Mouse (Mus musculus) heart, embryonic 14.5 days (tissue): Measurements from ENCODE around the gene Fam19a1. TPM values are rescaled to one million over a fixed set of nuclear protein-coding genes. Genes with fewer than 3 reads are reported as not detected.

Experiments
- ATAC-seq: fragments of 200-750 bp; cut with Nextera tagmentation; 2 replicates; pipeline ENCODE4 v1.8.0; 2017; ENCODE audit warnings: low read depth, moderate TSS enrichment; ENCODE audit not compliant: insufficient number of reproducible peaks, insufficient read depth, low FRiP score
- H3K27ac ChIP-seq, 2 experiments: fragments of 200-500 bp in 1 of 2; fragments of 300-500 bp in 1 of 2; sonication (generic) in 1 of 2; replicated peaks in 1 of 2; 2 replicates each; pipeline ENCODE4 v1.5.1; 2012 to 2014; ENCODE audit warnings: low read depth in 2 of 2, low read length in 2 of 2, control low read depth in 1 of 2, mild to moderate bottlenecking in 1 of 2, mixed read lengths in 1 of 2; ENCODE audit not compliant: control insufficient read depth in 1 of 2, insufficient read depth in 1 of 2
- H3K27me3 ChIP-seq: fragments of 300-500 bp; sonication (generic); 2 replicates; pipeline ENCODE4 v1.6.1; 2014; ENCODE audit warnings: mild to moderate bottlenecking, low read length, control low read depth; ENCODE audit not compliant: control insufficient read depth, insufficient read depth
- H3K36me3 ChIP-seq: fragments of 300-500 bp; sonication (generic); 2 replicates; pipeline ENCODE4 v1.6.1; 2014; ENCODE audit warnings: mild to moderate bottlenecking, control low read depth, low read length, mixed read lengths; ENCODE audit not compliant: control insufficient read depth, insufficient read depth
- H3K4me1 ChIP-seq, 2 experiments: fragments of 200-500 bp in 1 of 2; fragments of 300-500 bp in 1 of 2; sonication (generic) in 1 of 2; 2 replicates each; pipeline ENCODE4 v1.6.1; 2012 to 2014; ENCODE audit warnings: low read length in 2 of 2, control low read depth in 1 of 2, mixed read lengths in 1 of 2; ENCODE audit not compliant: control insufficient read depth in 2 of 2, insufficient read depth in 2 of 2
- H3K4me2 ChIP-seq: fragments of 300-500 bp; sonication (generic); 2 replicates; pipeline ENCODE4 v1.6.1; 2014; ENCODE audit warnings: mild to moderate bottlenecking, low read length
- H3K4me3 ChIP-seq, 2 experiments: fragments of 200-500 bp in 1 of 2; fragments of 300-500 bp in 1 of 2; sonication (generic) in 1 of 2; 2 replicates each; pipeline ENCODE4 v1.5.1; 2012 to 2014; ENCODE audit warnings: low read length in 2 of 2, mild to moderate bottlenecking in 2 of 2, control low read depth in 1 of 2, low read depth in 1 of 2, moderate library complexity in 1 of 2; ENCODE audit not compliant: control insufficient read depth in 1 of 2, insufficient read depth in 1 of 2
- H3K9ac ChIP-seq: fragments of 300-500 bp; sonication (generic); 2 replicates; pipeline ENCODE4 v1.6.1; 2014; ENCODE audit warnings: mild to moderate bottlenecking, low read length
- H3K9me3 ChIP-seq: fragments of 300-500 bp; sonication (generic); 2 replicates; pipeline ENCODE4 v1.6.1; 2016; ENCODE audit warnings: low read length, control low read depth; ENCODE audit not compliant: control insufficient read depth
- WGBS: fragments of 180-500 bp; shearing (Covaris S2); extraction: QIAGEN DNeasy Blood & Tissue Kit; methylation state at CpG from one replicate; pipeline ENCODE4 v1.1.7; 2014; 5-methylcytosine and 5-hydroxymethylcytosine counted together
- polyA plus RNA-seq: library from polyadenylated mRNA; unstranded; fragments of >200 nt; fragmentation: Nextera tagmentation; extraction: Ambion mirVana; gene quantifications from 2 replicates; pipeline ENCODE4 v1.2.1, GENCODE M21; 2014

Gene Fam19a1
- polyA plus RNA-seq, 1 experiment from 2014 or later, result 0.11 TPM

DNA sequence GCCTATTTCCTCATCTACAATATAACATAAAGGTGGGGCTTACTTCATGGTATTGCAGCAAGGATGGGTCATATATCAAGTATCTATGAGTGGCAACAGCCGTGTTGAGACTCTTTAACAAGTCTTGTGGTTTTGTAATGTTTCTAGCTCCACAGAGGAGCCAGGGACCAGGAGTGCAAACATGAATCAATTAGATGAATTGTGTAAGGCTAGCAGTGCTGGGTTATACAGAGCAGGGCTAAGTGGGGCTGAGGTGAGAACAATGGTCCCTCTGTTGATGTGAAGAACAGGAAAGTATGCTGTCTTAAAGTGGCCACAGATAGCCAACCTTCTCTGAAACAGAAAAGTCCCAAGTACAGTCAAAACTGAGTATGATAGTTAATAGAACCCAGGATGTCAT is 480.1 kb downstream of the Fam19a1 start:
- 62% methylated on average over 1 of the region's 1 CpGs for WGBS
- Histone ChIP-seq H3K36me3 (no peaks in the 10 kb centered on the region), H3K9ac (no peak overlapping the region), H3K9me3 (no peaks in the 10 kb centered on the region), H3K27me3 (no peaks in the 10 kb centered on the region), H3K4me1 (no peaks in the 10 kb centered on the region), H3K27ac (no peak overlapping the region), H3K4me3 (no peak overlapping the region), H3K4me2 (no peak overlapping the region)
- no peak for ATAC-seq

DNA sequence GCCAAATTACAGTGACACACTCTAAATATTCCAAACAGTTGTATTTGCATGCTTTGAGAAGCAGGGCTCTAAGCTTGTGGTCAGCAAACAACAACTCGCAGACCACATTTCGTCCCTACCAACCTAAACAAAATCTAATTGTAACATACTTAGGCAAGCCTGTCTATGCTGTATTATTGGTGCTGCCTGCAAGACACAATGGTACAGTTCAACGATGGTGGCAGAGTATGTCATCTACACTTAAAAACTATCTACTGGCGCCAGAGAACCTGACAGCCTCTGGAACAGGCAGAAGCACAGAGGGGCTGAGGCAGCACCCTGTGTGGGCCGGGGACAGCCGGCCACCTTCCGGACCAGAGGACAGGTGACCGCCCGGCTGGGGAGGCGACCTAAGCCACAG is 482.2 kb downstream of the Fam19a1 start:
- no peak for ATAC-seq
- 92% methylated on average over 7 of the region's 10 CpGs for WGBS
- Histone ChIP-seq H3K4me1 (no peaks in the 10 kb centered on the region), H3K9ac (no peak overlapping the region), H3K36me3 (no peaks in the 10 kb centered on the region), H3K4me2 (no peak overlapping the region), H3K9me3 (no peaks in the 10 kb centered on the region), H3K27ac (no peak overlapping the region), H3K27me3 (no peaks in the 10 kb centered on the region), H3K4me3 (no peak overlapping the region)

DNA sequence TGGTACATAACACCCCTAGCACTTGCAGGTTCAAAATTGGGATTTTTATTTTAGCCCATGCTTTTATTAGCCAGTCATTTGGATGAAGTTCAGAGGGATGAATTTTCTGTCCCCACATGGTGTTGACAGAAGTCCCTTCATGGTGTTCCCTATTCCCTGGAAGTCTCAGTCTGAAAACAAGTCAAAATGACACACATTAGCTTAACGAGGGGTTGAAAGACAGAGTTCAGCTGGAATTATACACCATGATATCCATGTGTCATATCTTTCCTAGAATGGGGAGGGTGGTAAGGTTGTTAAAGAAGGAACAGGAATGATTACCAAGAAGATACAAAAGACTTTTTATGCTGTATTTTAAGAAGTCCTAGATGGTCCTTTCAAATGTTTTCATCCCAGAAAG is 511.2 kb downstream of the Fam19a1 start:
- no peak for ATAC-seq
- 48% methylated on average over 1 of the region's 1 CpGs for WGBS

DNA sequence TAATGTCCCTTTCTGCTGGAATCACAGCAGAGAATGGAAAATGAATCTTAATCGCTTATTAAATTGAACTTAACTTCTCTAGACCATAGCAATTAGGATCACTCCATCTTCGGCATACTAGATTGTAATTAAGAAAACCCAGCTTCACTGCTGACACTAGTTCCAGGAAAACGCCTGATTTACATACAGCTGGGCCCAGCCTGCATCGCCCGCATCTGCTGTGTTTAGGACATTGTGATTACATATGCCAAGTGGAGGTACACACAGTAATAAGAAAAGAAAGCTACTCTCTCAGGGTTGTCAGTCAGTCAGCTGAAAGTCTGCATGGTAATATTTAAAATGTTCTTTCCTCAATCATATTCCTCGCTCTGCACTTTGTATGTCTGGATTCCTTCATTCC is 518.6 kb downstream of the Fam19a1 start:
- Histone ChIP-seq H3K4me2 (no peak overlapping the region), H3K27me3 (no peaks in the 10 kb centered on the region), H3K27ac (no peak overlapping the region), H3K9me3 (no peaks in the 10 kb centered on the region), H3K4me1 (no peaks in the 10 kb centered on the region), H3K9ac (no peak overlapping the region), H3K36me3 (no peaks in the 10 kb centered on the region), H3K4me3 (no peak overlapping the region)
- WGBS, result 84% methylated on average over 6 of the region's 6 CpGs
- no peak for ATAC-seq

More for the DNA sequence above, 511.2 kb downstream of the Fam19a1 start:
- H3K9me3 ChIP-seq, result no peaks in the 10 kb centered on the region
- no peak overlapping the region for H3K4me2 ChIP-seq
- no peaks in the 10 kb centered on the region for H3K4me1 ChIP-seq
- no peaks in the 10 kb centered on the region for H3K36me3 ChIP-seq
- H3K27me3 ChIP-seq, result no peaks in the 10 kb centered on the region
- no peak overlapping the region for H3K27ac ChIP-seq
- H3K4me3 ChIP-seq, result no peak overlapping the region
- no peak overlapping the region for H3K9ac ChIP-seq

DNA sequence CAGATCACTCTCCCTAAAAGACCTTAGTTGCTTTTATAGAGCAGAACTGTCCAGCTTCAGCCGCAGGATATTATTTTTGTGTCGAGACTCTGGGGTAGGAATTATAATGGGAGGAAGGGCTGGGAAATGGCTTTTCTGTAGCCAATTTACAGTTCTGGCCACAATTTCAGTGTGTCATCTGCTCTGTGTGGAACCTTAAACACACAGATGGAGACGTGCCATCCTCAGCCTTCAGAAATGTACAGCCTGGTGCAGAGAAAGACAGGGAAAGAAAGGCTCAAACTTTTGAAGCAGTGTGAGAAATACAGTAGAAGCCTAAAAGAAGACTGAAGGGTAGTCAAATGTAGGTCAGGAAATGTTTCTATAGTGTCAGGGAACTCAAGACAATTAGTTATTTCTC is 519.3 kb downstream of the Fam19a1 start:
- Histone ChIP-seq H3K4me2 (no peak overlapping the region), H3K27me3 (no peaks in the 10 kb centered on the region), H3K9me3 (no peaks in the 10 kb centered on the region), H3K36me3 (no peaks in the 10 kb centered on the region), H3K4me3 (no peak overlapping the region), H3K27ac (no peak overlapping the region), H3K4me1 (no peaks in the 10 kb centered on the region), H3K9ac (no peak overlapping the region)
- ATAC-seq, result no peak
- WGBS, result 68% methylated on average over 3 of the region's 3 CpGs

DNA sequence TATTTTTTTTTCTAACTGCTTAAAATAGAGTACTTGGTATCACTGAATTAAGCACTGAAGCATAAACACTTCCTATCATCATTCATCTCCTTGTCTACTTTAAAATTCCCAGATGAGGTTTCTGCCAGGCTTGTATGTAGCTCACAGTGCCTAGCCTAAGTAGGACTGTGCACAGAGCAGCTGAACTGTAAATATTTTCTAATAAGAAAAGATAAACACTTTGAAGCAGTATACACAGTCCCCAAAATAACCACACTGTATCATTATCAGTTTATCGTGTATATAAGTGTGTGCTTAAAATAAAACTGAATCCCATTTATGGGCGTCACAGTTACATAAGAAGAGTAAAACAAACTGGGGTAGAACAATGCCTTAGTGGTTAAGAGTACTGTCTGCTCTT is 522.7 kb downstream of the Fam19a1 start:
- whole genome bisulfite sequencing, result 32% methylated on average over 2 of the region's 2 CpGs
- no peaks in the 10 kb centered on the region for H3K4me1 ChIP-seq
- H3K27me3 ChIP-seq, result no peaks in the 10 kb centered on the region
- H3K4me2 ChIP-seq, result no peak overlapping the region
- no peaks in the 10 kb centered on the region for H3K36me3 ChIP-seq
- H3K9me3 ChIP-seq, result no peaks in the 10 kb centered on the region
- no peak overlapping the region for H3K27ac ChIP-seq
- H3K4me3 ChIP-seq, result no peak overlapping the region
- no peak for ATAC-seq
- no peak overlapping the region for H3K9ac ChIP-seq

DNA sequence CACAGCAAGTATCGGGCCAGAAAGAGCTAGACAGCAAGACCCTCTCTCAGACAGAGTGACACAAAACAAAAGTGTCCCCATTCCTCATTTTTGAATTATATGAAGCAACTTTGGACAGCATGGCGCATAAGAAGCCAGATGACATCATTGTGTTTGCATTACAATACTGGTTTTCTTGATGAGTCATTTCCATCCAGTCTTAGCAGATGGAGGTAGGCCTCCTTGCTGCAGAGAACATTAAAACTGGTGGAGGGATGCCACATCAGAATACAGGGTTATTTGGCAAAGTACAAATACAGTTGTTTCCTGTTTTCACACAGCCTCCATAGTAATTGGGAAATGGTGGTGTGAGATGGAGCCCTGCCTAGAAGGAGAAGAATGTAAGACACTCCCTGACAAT is 535.8 kb downstream of the Fam19a1 start:
- Histone ChIP-seq H3K4me3 (no peak overlapping the region), H3K36me3 (no peaks in the 10 kb centered on the region), H3K4me1 (no peaks in the 10 kb centered on the region), H3K9me3 (no peaks in the 10 kb centered on the region), H3K27me3 (no peaks in the 10 kb centered on the region), H3K9ac (no peak overlapping the region), H3K27ac (no peak overlapping the region), H3K4me2 (no peak overlapping the region)
- WGBS, result 74% methylated on average over 2 of the region's 2 CpGs
- no peak for ATAC-seq

DNA sequence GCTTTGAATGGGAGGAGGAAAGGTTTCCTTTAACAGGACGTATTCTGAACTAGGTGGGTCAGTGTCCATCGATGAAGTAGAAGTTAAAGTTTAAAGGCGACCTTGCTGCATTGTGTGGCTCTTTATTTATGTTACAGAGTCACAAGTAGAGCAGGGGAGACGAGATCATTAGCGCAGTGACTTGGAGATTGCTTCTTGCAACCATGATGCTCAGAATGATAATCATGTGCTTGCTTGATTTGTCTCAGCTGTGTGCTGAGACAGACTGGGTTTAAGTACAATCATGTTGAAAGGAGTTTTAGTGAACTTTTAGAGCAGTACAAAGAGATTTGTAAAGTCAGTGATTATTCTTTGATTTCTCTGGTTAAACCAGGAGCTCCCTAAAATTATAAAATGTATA is 536.3 kb downstream of the Fam19a1 start:
- Histone ChIP-seq H3K27ac (no peak overlapping the region), H3K4me3 (no peak overlapping the region), H3K4me1 (no peaks in the 10 kb centered on the region), H3K4me2 (no peak overlapping the region), H3K27me3 (no peaks in the 10 kb centered on the region), H3K9me3 (no peaks in the 10 kb centered on the region), H3K9ac (no peak overlapping the region), H3K36me3 (no peaks in the 10 kb centered on the region)
- ATAC-seq, result no peak
- WGBS, result 79% methylated on average over 5 of the region's 5 CpGs
